Mouse (Mus musculus) CH12.LX (cell line): ENCODE measurements around the gene Astl. TPM values are rescaled to one million over a fixed set of nuclear protein-coding genes. Genes with fewer than 3 reads are reported as not detected.

Experiments
- DNase-seq: peaks from one replicate; pipeline ENCODE4 v3.0.0-alpha.2; 2013; ENCODE audit errors: extremely low read depth
- H3K27ac ChIP-seq: 2 replicates; pipeline ENCODE4 v1.5.1; 2012; ENCODE audit warnings: low read depth, mild to moderate bottlenecking, control low read depth, moderate library complexity; ENCODE audit not compliant: insufficient read depth
- H3K27me3 ChIP-seq: replicated peaks from 2 replicates; pipeline ENCODE3; 2012; ENCODE audit warnings: inconsistent platforms
- H3K36me3 ChIP-seq, 2 experiments: replicated peaks in 1 of 2; 2 replicates each; pipeline versions ENCODE3 to v1.6.1; 2012; ENCODE audit warnings: inconsistent platforms in 1 of 2, low read length in 1 of 2, mild to moderate bottlenecking in 1 of 2, mixed read lengths in 1 of 2, moderate library complexity in 1 of 2; ENCODE audit not compliant: control insufficient read depth in 1 of 2, insufficient read depth in 1 of 2
- H3K4me1 ChIP-seq, 2 experiments: 2 replicates each; pipeline ENCODE4 v1.6.1; 2012; ENCODE audit warnings: inconsistent platforms in 1 of 2, moderate library complexity in 1 of 2; ENCODE audit not compliant: insufficient read depth in 2 of 2, control insufficient read depth in 1 of 2
- H3K4me2 ChIP-seq: 2 replicates; pipeline ENCODE4 v1.6.1; 2012; ENCODE audit warnings: low read depth, mild to moderate bottlenecking, control low read depth; ENCODE audit not compliant: poor library complexity, insufficient read depth, severe bottlenecking
- H3K4me3 ChIP-seq, 3 experiments: fragments of 150-350 bp in 1 of 3; sonication (generic) in 1 of 3; replicated peaks in 1 of 3; 2 replicates each; pipeline versions ENCODE3 to v1.5.1; 2011 to 2012; ENCODE audit warnings: low read depth in 2 of 3, low read length in 2 of 3, mild to moderate bottlenecking in 2 of 3, moderate library complexity in 2 of 3, control low read depth in 1 of 3, improper control_type of control experiment in 1 of 3, inconsistent platforms in 1 of 3, mixed read lengths in 1 of 3; ENCODE audit not compliant: poor library complexity in 1 of 3
- H3K79me2 ChIP-seq: replicated peaks from 2 replicates; pipeline ENCODE4 v1.6.1; 2012; ENCODE audit warnings: mild to moderate bottlenecking, moderate library complexity; ENCODE audit not compliant: control insufficient read depth, poor library complexity, insufficient read depth, severe bottlenecking; ENCODE audit errors: extremely low read depth
- H3K9ac ChIP-seq: 2 replicates; pipeline ENCODE4 v1.6.1; 2012; ENCODE audit warnings: low read depth, mild to moderate bottlenecking, control low read depth, moderate library complexity; ENCODE audit not compliant: insufficient read depth
- H3K9me3 ChIP-seq: replicated peaks from 2 replicates; pipeline ENCODE3; 2012; ENCODE audit warnings: low read length, inconsistent platforms, mixed read lengths
- BHLHE40 ChIP-seq: IDR thresholded peaks from 2 replicates; pipeline ENCODE4 v1.6.1; 2011; ENCODE audit warnings: mild to moderate bottlenecking, low read depth, low read length, improper control_type of control experiment
- CHD1 ChIP-seq: IDR thresholded peaks from 2 replicates; pipeline ENCODE4 v1.6.1; 2012; ENCODE audit warnings: low read depth, low read length, improper control_type of control experiment, inconsistent platforms
- CHD2 ChIP-seq: IDR thresholded peaks from 2 replicates; pipeline ENCODE4 v1.6.1; 2011; ENCODE audit warnings: low read length, improper control_type of control experiment
- CTCF ChIP-seq, 2 experiments: IDR thresholded peaks in 1 of 2; conservative IDR thresholded peaks in 1 of 2; 2 replicates each; pipeline ENCODE4 v1.5.1; 2011 to 2012; ENCODE audit warnings: low read depth in 2 of 2, low read length in 2 of 2, improper control_type of control experiment in 1 of 2, inconsistent platforms in 1 of 2, mild to moderate bottlenecking in 1 of 2, moderate library complexity in 1 of 2
- E2F4 ChIP-seq: IDR thresholded peaks from 2 replicates; pipeline ENCODE4 v1.6.1; 2011; ENCODE audit warnings: low read depth, low read length, improper control_type of control experiment; ENCODE audit not compliant: insufficient replicate concordance
- ELF1 ChIP-seq: IDR thresholded peaks from 2 replicates; pipeline ENCODE4 v1.6.1; 2014; ENCODE audit warnings: low read depth, mild to moderate bottlenecking, inconsistent platforms, low read length, improper control_type of control experiment
- EP300 ChIP-seq: IDR thresholded peaks from 2 replicates; pipeline ENCODE4 v1.6.1; 2011; ENCODE audit warnings: low read length, improper control_type of control experiment
- ETS1 ChIP-seq: conservative IDR thresholded peaks from 2 replicates; pipeline ENCODE4 v1.6.1; 2012; ENCODE audit warnings: low read depth, mild to moderate bottlenecking, inconsistent platforms, low read length, improper control_type of control experiment, moderate library complexity
- GABPA ChIP-seq: IDR thresholded peaks from 2 replicates; pipeline ENCODE4 v1.6.1; 2012; ENCODE audit warnings: low read depth, low read length, improper control_type of control experiment, inconsistent platforms; ENCODE audit not compliant: insufficient replicate concordance
- IRF4 ChIP-seq: IDR thresholded peaks from 2 replicates; pipeline ENCODE4 v1.6.1; 2014; ENCODE audit warnings: low read depth, mild to moderate bottlenecking, inconsistent platforms, low read length, improper control_type of control experiment
- KAT2A ChIP-seq: IDR thresholded peaks from 2 replicates; pipeline ENCODE4 v1.6.1; 2012; ENCODE audit warnings: low read length, improper control_type of control experiment, inconsistent platforms; ENCODE audit not compliant: insufficient replicate concordance
- MAX ChIP-seq: IDR thresholded peaks from 2 replicates; pipeline ENCODE4 v1.6.1; 2011; ENCODE audit warnings: low read length, improper control_type of control experiment
- MAZ ChIP-seq: IDR thresholded peaks from 2 replicates; pipeline ENCODE4 v1.6.1; 2012; ENCODE audit warnings: low read depth, mild to moderate bottlenecking, inconsistent platforms, low read length, improper control_type of control experiment, moderate library complexity
- MEF2A ChIP-seq: IDR thresholded peaks from 2 replicates; pipeline ENCODE4 v1.6.1; 2014; ENCODE audit warnings: low read depth, mild to moderate bottlenecking, inconsistent platforms, low read length, improper control_type of control experiment, borderline replicate concordance
- NELFE ChIP-seq: IDR thresholded peaks from 2 replicates; pipeline ENCODE4 v1.6.1; 2011; ENCODE audit warnings: low read depth, low read length, improper control_type of control experiment
- PAX5 ChIP-seq: IDR thresholded peaks from 2 replicates; pipeline ENCODE4 v1.6.1; 2012; ENCODE audit warnings: low read length, inconsistent platforms, mixed read lengths
- POLR2AphosphoS2 ChIP-seq: IDR thresholded peaks from 2 replicates; pipeline ENCODE4 v1.6.1; 2011; ENCODE audit warnings: low read depth, low read length, improper control_type of control experiment
- RAD21 ChIP-seq: IDR thresholded peaks from 2 replicates; pipeline ENCODE4 v1.6.1; 2011; ENCODE audit warnings: low read depth, mild to moderate bottlenecking, low read length, improper control_type of control experiment, moderate library complexity
- RCOR1 ChIP-seq: conservative IDR thresholded peaks from 2 replicates; pipeline ENCODE4 v1.6.1; 2012; ENCODE audit warnings: low read depth, mild to moderate bottlenecking, inconsistent platforms, low read length, improper control_type of control experiment
- SIN3A ChIP-seq: IDR thresholded peaks from 2 replicates; pipeline ENCODE4 v1.6.1; 2012; ENCODE audit warnings: low read length, improper control_type of control experiment, inconsistent platforms
- SMC3 ChIP-seq: IDR thresholded peaks from 2 replicates; pipeline ENCODE4 v1.6.1; 2011; ENCODE audit warnings: low read depth, low read length, improper control_type of control experiment
- TBP ChIP-seq: conservative IDR thresholded peaks from 2 replicates; pipeline ENCODE4 v1.6.1; 2011; ENCODE audit warnings: low read depth, low read length, improper control_type of control experiment
- TCF12 ChIP-seq: IDR thresholded peaks from 2 replicates; pipeline ENCODE4 v1.6.1; 2014; ENCODE audit warnings: low read depth, mild to moderate bottlenecking, inconsistent platforms, low read length, improper control_type of control experiment
- UBTF ChIP-seq: IDR thresholded peaks from 2 replicates; pipeline ENCODE4 v1.6.1; 2012; ENCODE audit warnings: low read depth, mild to moderate bottlenecking, inconsistent platforms, low read length, improper control_type of control experiment, moderate library complexity
- USF2 ChIP-seq: conservative IDR thresholded peaks from 2 replicates; pipeline ENCODE4 v1.6.1; 2011; ENCODE audit warnings: low read depth, low read length, improper control_type of control experiment
- ZC3H11A ChIP-seq: IDR thresholded peaks from 2 replicates; pipeline ENCODE4 v1.6.1; 2012; ENCODE audit warnings: low read depth, mild to moderate bottlenecking, inconsistent platforms, low read length, improper control_type of control experiment
- ZNF384 ChIP-seq: IDR thresholded peaks from 2 replicates; pipeline ENCODE4 v1.6.1; 2012; ENCODE audit warnings: low read depth, low read length, improper control_type of control experiment, inconsistent platforms
- dilution Hi-C: fragments of 300-500 bp; cut with MboI; formaldehyde crosslinking; loops from 2 replicates; pipeline ENCODE4 v1.14.3; 2020; ENCODE audit warnings: low sequenced_read_pairs; ENCODE audit not compliant: extremely low pct_unique_long_range_greater_than_20kb, extremely low pct_ligation_motif_present
- in situ Hi-C: fragments of 300-500 bp; cut with MboI; formaldehyde crosslinking; loops from 3 replicates; pipeline ENCODE4 v1.14.3; 2019; ENCODE audit warnings: low sequenced_read_pairs, low pct_ligation_motif_present, low pct_unique_long_range_greater_than_20kb, mixed read lengths
- polyA plus RNA-seq: library from polyadenylated mRNA; unstranded; fragments of >175 nt; gene quantifications from 2 replicates; pipeline ENCODE4 v1.2.1, GENCODE M21; 2012; ENCODE audit warnings: low read depth; ENCODE audit not compliant: insufficient read length
- total RNA-seq, 2 experiments: library from RNA; depleted of rRNA; stranded (reverse); fragments of 300-350 nt in 1 of 2; fragments of >200 nt in 1 of 2; gene quantifications; 2 replicates each; pipeline ENCODE4 v1.2.3; 2012 to 2014

The Astl gene
- total and polyA plus RNA-seq, 3 experiments, result 0.08 TPM; not detected in 2

- dilution Hi-C loops, result no loop called here
- TF ChIP-seq MAZ (0 out of 2 replicates have a peak, but pooled peaks have one; percentile 54), CTCF (conservative IDR thresholded peaks at IDR 0.05 in 1 of 2, IDR thresholded peaks at IDR 0.05 in 1 of 2; ENCODE audit: low read depth in 2 of 2, low read length in 2 of 2) (no peak), UBTF (no peak), USF2 (no peak), NELFE (no peak), E2F4 (no peak), BHLHE40 (peak; percentile 55), EP300 (0 out of 2 replicates have a peak, but pooled peaks have one; percentile 19), PAX5 (no peak), IRF4 (peak; percentile 76), RCOR1 (no peak), KAT2A (no peak), ETS1 (peak; percentile 59), RAD21 (no peak), CHD1 (peak; percentile 47; the same call in 1 of the 2 replicates), SIN3A (peak; percentile 52; the same call in 1 of the 2 replicates), ELF1 (peak; percentile 60; the same call in 1 of the 2 replicates)
- peaks cover 0 to 16% of the 10 kb centered on the region in 2 experiments for H3K36me3 ChIP-seq
- peak; percentile 44 for DNase-seq
- H3K27ac ChIP-seq, result peak overlapping the region; percentile 36
- no peaks in the 10 kb centered on the region for H3K79me2 ChIP-seq
- peaks cover 34 to 90% of the 10 kb centered on the region in 2 experiments for H3K4me1 ChIP-seq
- H3K27me3 ChIP-seq, result no peaks in the 10 kb centered on the region
- no peak overlapping the region for H3K4me3 ChIP-seq
- H3K4me2 ChIP-seq, result peak overlapping the region; percentile 6; the same call in 1 of the 2 replicates
- H3K9me3 ChIP-seq, result no peaks in the 10 kb centered on the region
- H3K9ac ChIP-seq, result 0 out of 2 replicates have a peak overlapping the region, but pooled peaks have one; percentile 5
- in situ Hi-C loops, result no loop called here
These were observed 15.7 kb upstream of the Astl start for GRCm38 (mm10) chr2:127322671-127323285.

- H3K9ac ChIP-seq, result no peak overlapping the region
- no peaks in the 10 kb centered on the region for H3K79me2 ChIP-seq
- H3K27me3 ChIP-seq, result no peaks in the 10 kb centered on the region
- H3K9me3 ChIP-seq, result no peaks in the 10 kb centered on the region
- DNase-seq, result peak; percentile 83
- dilution Hi-C loops (no loop called here), in situ Hi-C loops (no loop called here)
- H3K36me3 ChIP-seq, result peaks cover 0 to 22% of the 10 kb centered on the region in 2 experiments
- TF ChIP-seq SMC3, result no peak
- peak; percentile 68 for TF ChIP-seq MAZ
- 0 out of 2 replicates have a peak, but pooled peaks have one; percentile 60 for TF ChIP-seq KAT2A
- TF ChIP-seq SIN3A, result no peak
- TF ChIP-seq ZNF384, result no peak
- peak; percentile 63; the same call in 1 of the 2 replicates for TF ChIP-seq MEF2A
- TF ChIP-seq ZC3H11A, result no peak
- no peak for TF ChIP-seq POLR2AphosphoS2
- no peak for TF ChIP-seq GABPA
- TF ChIP-seq CHD2, result peak; percentile 82
- peak; percentile 81 for TF ChIP-seq IRF4
- no peak for TF ChIP-seq MAX
- no peak for TF ChIP-seq USF2
- no peak for TF ChIP-seq TBP
- TF ChIP-seq BHLHE40, result peak; percentile 73
- peak; percentile 63; the same call in 1 of the 2 replicates for TF ChIP-seq TCF12
- TF ChIP-seq EP300, result peak; percentile 79
- no peak for TF ChIP-seq CHD1
- peak; percentile 94 for TF ChIP-seq ETS1
- no peak for TF ChIP-seq NELFE
- H3K4me2 ChIP-seq, result peak overlapping the region; percentile 6
- H3K27ac ChIP-seq, result peak overlapping the region; percentile 36
- no peak overlapping the region for H3K4me3 ChIP-seq
- H3K4me1 ChIP-seq, result peaks cover 41 to 93% of the 10 kb centered on the region in 2 experiments
These were observed 14.8 kb upstream of the Astl start for GRCm38 (mm10) chr2:127323667-127324066.
